Mouse (Mus musculus): ENCODE data around the gene Sytl4. TPM values are rescaled to one million over a fixed set of nuclear protein-coding genes. Genes with fewer than 3 reads are reported as not detected.

The Sytl4 gene
- polyA plus RNA-seq, 1 experiment, result 6.5 TPM

DNA sequence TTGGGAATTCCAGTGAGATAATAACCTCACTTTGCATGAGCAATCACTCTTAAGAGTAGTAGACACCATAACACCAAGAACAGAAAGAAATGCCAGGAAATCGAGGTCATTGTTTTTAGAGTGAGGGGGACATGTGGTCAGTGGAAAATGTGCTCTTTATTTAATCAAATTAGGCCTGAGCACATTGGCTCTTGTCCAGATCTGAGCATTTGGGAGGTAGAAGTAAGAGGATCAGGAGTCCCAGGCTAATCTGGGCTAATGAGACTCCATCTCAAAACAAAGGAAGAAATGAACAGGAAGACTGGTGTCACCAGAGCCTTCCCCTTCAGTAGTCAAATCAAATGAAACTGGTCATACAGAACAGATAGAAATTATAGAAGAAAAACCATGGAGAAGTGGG is 42.1 kb downstream of the Sytl4 start:
- TF ChIP-seq CTCF (IDR thresholded peaks at IDR 0.05; ENCODE audit: control insufficient read depth, insufficient read depth, low read length), result no peak
- no peak for TF ChIP-seq POLR2A (IDR thresholded peaks at IDR 0.05; ENCODE audit: borderline replicate concordance, control insufficient read depth, low read depth, low read length)
- Histone ChIP-seq H3K4me1 (ENCODE audit: control insufficient read depth, insufficient read depth, low read length) (no peaks in the 10 kb centered on the region), H3K27ac (ENCODE audit: control insufficient read depth, insufficient read depth, low read depth, low read length, poor library complexity) (no peak overlapping the region), H3K4me3 (replicated peaks; ENCODE audit: control insufficient read depth, low read depth, low read length) (no peak overlapping the region)
- 71% methylated on average over 1 of the region's 1 CpGs for WGBS

GRCm38 (mm10) chrX:133936605-133937225 is 44.9 kb downstream of the Sytl4 start:
- TF ChIP-seq CTCF (IDR thresholded peaks at IDR 0.05; ENCODE audit: control insufficient read depth, insufficient read depth, low read length) (no peak), POLR2A (IDR thresholded peaks at IDR 0.05; ENCODE audit: borderline replicate concordance, control insufficient read depth, low read depth, low read length) (no peak)
- WGBS, result 77% methylated on average over 4 of the region's 4 CpGs
- H3K4me1 ChIP-seq (ENCODE audit: control insufficient read depth, insufficient read depth, low read length), result no peaks in the 10 kb centered on the region
- no peak overlapping the region for H3K4me3 ChIP-seq (replicated peaks; ENCODE audit: control insufficient read depth, low read depth, low read length)
- no peak overlapping the region for H3K27ac ChIP-seq (ENCODE audit: control insufficient read depth, insufficient read depth, low read depth, low read length, poor library complexity)

DNA sequence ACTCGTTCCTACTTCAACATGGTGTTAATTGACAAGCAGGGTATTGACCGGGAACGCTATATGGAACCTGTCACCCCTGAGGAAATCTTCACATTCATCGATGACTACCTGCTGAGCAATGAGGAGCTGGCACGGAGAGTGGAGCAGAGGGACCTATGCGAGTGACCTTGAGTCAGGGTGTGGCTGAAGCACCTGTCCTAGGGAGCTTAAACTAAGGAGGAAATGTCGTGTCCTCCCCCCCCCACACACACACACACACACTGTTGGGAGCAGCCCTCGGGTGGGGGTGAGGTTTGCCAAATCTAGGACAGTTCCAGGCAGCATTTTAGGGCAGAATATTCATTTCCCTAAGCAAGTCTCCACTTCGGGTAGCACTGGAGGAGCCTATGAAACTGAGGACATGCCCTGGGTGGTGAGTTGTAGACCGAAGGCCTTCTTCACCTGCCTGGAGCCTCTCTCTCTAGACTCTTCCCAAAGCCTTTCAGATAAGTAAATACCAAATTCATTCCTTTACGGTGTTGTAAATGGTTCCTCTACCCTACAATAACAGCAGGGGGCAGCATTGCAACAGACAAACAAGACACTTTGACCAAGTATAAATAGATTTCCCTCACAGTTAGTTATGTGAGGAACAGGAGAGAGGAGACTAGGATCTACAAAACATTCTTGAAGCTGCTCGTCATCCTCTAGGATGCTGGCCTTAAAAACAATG is 50.2 kb downstream of the Sytl4 start:
- H3K27ac ChIP-seq (ENCODE audit: control insufficient read depth, insufficient read depth, low read depth, low read length, poor library complexity), result no peak overlapping the region
- H3K4me3 ChIP-seq (replicated peaks; ENCODE audit: control insufficient read depth, low read depth, low read length), result no peak overlapping the region
- no peaks in the 10 kb centered on the region for H3K4me1 ChIP-seq (ENCODE audit: control insufficient read depth, insufficient read depth, low read length)
- TF ChIP-seq POLR2A (IDR thresholded peaks at IDR 0.05; ENCODE audit: borderline replicate concordance, control insufficient read depth, low read depth, low read length), result no peak
- no peak for TF ChIP-seq CTCF (IDR thresholded peaks at IDR 0.05; ENCODE audit: control insufficient read depth, insufficient read depth, low read length)
- WGBS, result 58% methylated on average over 12 of the region's 12 CpGs

- WGBS, result 37% methylated on average over 5 of the region's 5 CpGs
- Histone ChIP-seq H3K4me3 (replicated peaks; ENCODE audit: control insufficient read depth, low read depth, low read length) (no peak overlapping the region), H3K27ac (ENCODE audit: control insufficient read depth, insufficient read depth, low read depth, low read length, poor library complexity) (no peak overlapping the region), H3K4me1 (ENCODE audit: control insufficient read depth, insufficient read depth, low read length) (no peaks in the 10 kb centered on the region)
- no peak for TF ChIP-seq POLR2A (IDR thresholded peaks at IDR 0.05; ENCODE audit: borderline replicate concordance, control insufficient read depth, low read depth, low read length)
- TF ChIP-seq CTCF (IDR thresholded peaks at IDR 0.05; ENCODE audit: control insufficient read depth, insufficient read depth, low read length), result no peak
These were observed 54.9 kb downstream of the Sytl4 start for GRCm38 (mm10) chrX:133926760-133927159.

DNA sequence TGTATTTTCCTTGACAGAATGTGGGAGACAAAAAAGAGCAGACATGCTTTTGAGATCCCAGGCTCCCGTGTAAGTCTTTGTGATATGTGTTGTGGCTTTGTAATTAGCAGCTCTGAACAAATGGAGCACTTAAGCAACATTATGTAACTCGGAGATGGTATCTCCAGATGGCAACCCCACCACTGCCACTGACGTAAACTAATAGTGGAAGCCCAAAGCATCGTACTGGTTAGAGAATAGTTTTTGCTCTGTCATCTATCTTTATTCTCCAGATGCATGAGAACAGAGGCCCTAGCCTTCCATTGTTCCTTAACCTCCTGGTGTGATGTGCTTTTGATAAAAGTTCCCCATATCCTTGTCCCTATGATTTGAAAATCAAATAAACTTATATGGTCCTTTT is 60.4 kb downstream of the Sytl4 start:
- Histone ChIP-seq H3K4me1 (ENCODE audit: control insufficient read depth, insufficient read depth, low read length) (no peaks in the 10 kb centered on the region), H3K27ac (ENCODE audit: control insufficient read depth, insufficient read depth, low read depth, low read length, poor library complexity) (no peak overlapping the region), H3K4me3 (replicated peaks; ENCODE audit: control insufficient read depth, low read depth, low read length) (no peak overlapping the region)
- no peak for TF ChIP-seq CTCF (IDR thresholded peaks at IDR 0.05; ENCODE audit: control insufficient read depth, insufficient read depth, low read length)
- TF ChIP-seq POLR2A (IDR thresholded peaks at IDR 0.05; ENCODE audit: borderline replicate concordance, control insufficient read depth, low read depth, low read length), result no peak
- WGBS, result 35% methylated on average over 4 of the region's 4 CpGs

- TF ChIP-seq POLR2A (IDR thresholded peaks at IDR 0.05; ENCODE audit: borderline replicate concordance, control insufficient read depth, low read depth, low read length) (no peak), CTCF (IDR thresholded peaks at IDR 0.05; ENCODE audit: control insufficient read depth, insufficient read depth, low read length) (no peak)
- H3K4me3 ChIP-seq (replicated peaks; ENCODE audit: control insufficient read depth, low read depth, low read length), result no peak overlapping the region
These were observed 67.4 kb downstream of the Sytl4 start for GRCm38 (mm10) chrX:133914219-133914618.

DNA sequence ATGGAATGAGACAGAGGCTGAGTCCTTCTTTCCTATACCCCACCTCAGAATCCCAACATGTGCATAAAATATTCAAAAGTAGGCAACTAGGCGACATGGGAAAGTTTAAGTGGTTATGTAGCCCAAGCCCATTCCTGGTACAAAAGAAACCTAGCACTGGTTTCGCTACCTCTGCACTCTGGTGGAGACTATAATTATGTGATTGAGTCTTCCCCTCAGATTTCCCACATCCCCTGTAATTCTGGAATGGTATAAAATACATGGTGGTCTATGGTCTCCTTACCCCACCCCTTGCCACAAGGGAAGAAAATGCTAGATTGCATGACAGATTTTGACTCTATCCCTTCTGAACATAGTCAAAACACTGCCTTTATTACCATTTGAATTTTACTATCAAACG is 68.6 kb downstream of the Sytl4 start:
- no peak overlapping the region for H3K27ac ChIP-seq (ENCODE audit: control insufficient read depth, insufficient read depth, low read depth, low read length, poor library complexity)
- no peak overlapping the region for H3K4me3 ChIP-seq (replicated peaks; ENCODE audit: control insufficient read depth, low read depth, low read length)
- H3K4me1 ChIP-seq (ENCODE audit: control insufficient read depth, insufficient read depth, low read length), result no peaks in the 10 kb centered on the region
- TF ChIP-seq POLR2A (IDR thresholded peaks at IDR 0.05; ENCODE audit: borderline replicate concordance, control insufficient read depth, low read depth, low read length) (no peak), CTCF (IDR thresholded peaks at IDR 0.05; ENCODE audit: control insufficient read depth, insufficient read depth, low read length) (no peak)
- WGBS, result 83% methylated on average over 3 of the region's 3 CpGs

More at GRCm38 (mm10) chrX:133914219-133914618, 67.4 kb downstream of the Sytl4 start:
- Histone ChIP-seq H3K4me1 (ENCODE audit: control insufficient read depth, insufficient read depth, low read length) (no peaks in the 10 kb centered on the region), H3K27ac (ENCODE audit: control insufficient read depth, insufficient read depth, low read depth, low read length, poor library complexity) (no peak overlapping the region)
- 64% methylated on average over 7 of the region's 7 CpGs for WGBS

DNA sequence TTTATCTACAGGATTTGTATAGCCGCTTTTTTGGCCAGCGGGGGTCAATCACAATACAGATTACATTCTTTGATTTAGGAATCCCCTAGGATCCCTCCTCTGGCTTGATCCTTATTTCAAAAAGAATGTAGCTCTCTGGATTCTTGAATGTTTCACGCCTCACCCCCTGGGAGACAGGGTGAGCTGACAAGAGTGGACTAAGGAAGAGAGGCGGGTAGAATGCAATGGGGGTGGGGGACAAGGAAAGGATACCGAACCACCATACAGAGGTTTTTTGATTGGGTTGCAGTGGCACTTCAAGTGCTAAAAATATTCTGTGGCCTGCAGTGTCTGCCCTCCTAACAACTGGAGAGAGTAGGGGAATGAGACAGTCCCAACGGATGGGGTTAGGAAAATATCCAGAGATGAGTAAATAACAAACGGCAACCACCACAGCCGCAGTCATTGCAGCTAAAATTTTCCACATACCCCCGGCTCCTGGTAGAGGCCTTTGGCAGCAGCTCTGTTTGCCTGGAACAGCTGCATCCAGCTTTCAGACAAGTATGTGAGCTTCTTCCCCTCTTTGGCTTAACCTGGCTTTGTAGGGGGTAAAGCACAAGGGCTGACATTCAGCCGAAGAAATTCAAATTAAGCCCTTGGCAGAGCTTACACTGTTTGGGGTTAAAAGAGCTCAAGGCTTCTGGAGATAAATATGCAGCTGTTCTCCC is 70.1 kb downstream of the Sytl4 start:
- no peak overlapping the region for H3K4me3 ChIP-seq (replicated peaks; ENCODE audit: control insufficient read depth, low read depth, low read length)
- 76% methylated on average over 10 of the region's 10 CpGs for WGBS
- no peaks in the 10 kb centered on the region for H3K4me1 ChIP-seq (ENCODE audit: control insufficient read depth, insufficient read depth, low read length)
- H3K27ac ChIP-seq (ENCODE audit: control insufficient read depth, insufficient read depth, low read depth, low read length, poor library complexity), result no peak overlapping the region
- no peak for TF ChIP-seq POLR2A (IDR thresholded peaks at IDR 0.05; ENCODE audit: borderline replicate concordance, control insufficient read depth, low read depth, low read length)
- TF ChIP-seq CTCF (IDR thresholded peaks at IDR 0.05; ENCODE audit: control insufficient read depth, insufficient read depth, low read length), result no peak

Data from bone marrow, adult 2 months (tissue).